In the genomic region with DNA sequence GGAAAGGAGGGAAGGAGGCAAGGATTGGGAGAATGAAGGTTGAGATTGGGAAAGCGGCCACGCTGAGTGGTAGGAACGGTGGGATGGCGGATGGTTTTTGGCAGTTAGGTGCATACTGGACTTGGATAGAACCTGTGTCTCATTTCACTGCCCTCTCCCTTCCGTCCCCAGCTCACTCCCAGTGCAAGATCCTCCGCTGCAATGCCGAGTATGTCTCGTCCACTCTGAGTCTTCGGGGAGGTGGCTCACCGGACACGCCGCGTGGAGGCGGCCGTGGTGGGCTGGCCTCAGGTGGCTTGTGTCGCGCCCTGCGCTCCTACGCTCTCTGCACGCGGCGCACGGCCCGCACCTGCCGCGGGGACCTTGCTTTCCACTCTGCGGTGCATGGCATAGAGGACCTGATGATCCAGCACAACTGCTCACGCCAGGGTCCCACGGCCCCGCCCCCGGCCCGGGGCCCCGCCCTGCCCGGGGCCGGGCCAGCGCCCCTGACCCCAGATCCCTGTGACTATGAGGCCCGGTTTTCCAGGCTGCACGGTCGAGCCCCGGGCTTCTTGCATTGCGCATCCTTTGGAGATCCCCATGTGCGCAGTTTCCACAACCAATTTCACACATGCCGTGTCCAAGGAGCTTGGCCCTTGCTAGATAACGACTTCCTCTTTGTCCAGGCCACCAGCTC, we compare ENCODE assay signal across 8 mouse cellular contexts. TPM values are rescaled to one million over a fixed set of nuclear protein-coding genes. Genes with fewer than 3 reads are reported as not detected.
DNase-seq lines count a peak whose midpoint lies in the region; ATAC-seq and TF ChIP-seq lines count a peak whose summit lies in the region.

No protein-coding gene starts in this region.

- peak; percentile 12 for DNase-seq in lung, embryonic 14.5 days
- DNase-seq in lung, postnatal 25 days (ENCODE audit: low spot score): no peak
- DNase-seq in MN1 (ENCODE audit: low spot score) (no peak), adipocyte (ENCODE audit: low spot score) (no peak)
- DNase-seq in spleen, postnatal 36 days (ENCODE audit: low spot score in 2 of 2): no peak

- WGBS in lung, embryonic 14.5 days: 3% methylated on average over 44 of the region's 44 CpGs
- WGBS in embryonic facial prominence, embryonic 15.5 days: 3% methylated on average over 44 of the region's 44 CpGs
- whole genome bisulfite sequencing in limb, embryonic 13.5 days: 5% methylated on average over 44 of the region's 44 CpGs
- 5% methylated on average over 44 of the region's 44 CpGs for WGBS in olfactory bulb, adult 2 months

- no peak overlapping the region for H3K27ac ChIP-seq in lung, embryonic 14.5 days (ENCODE audit: low read depth)
- H3K27ac ChIP-seq in embryonic facial prominence, embryonic 15.5 days (replicated peaks): no peak overlapping the region
- H3K27ac ChIP-seq in limb, embryonic 13.5 days: no peak overlapping the region
- no peak overlapping the region for H3K27ac ChIP-seq in olfactory bulb, adult 2 months (ENCODE audit: insufficient read depth, low read depth, low read length)

- peaks cover 33% of the 10 kb centered on the region for H3K27me3 ChIP-seq in lung, embryonic 14.5 days (ENCODE audit: insufficient read depth, low read length)
- H3K27me3 ChIP-seq in embryonic facial prominence, embryonic 15.5 days: peaks cover 34% of the 10 kb centered on the region
- H3K27me3 ChIP-seq in limb, embryonic 13.5 days: peaks cover 59% of the 10 kb centered on the region

- peak overlapping the region; percentile 33 for H3K4me3 ChIP-seq in lung, embryonic 14.5 days (ENCODE audit: low read depth, low read length)
- peak overlapping the region; percentile 43 for H3K4me3 ChIP-seq in embryonic facial prominence, embryonic 15.5 days (replicated peaks)
- peak overlapping the region; percentile 45 for H3K4me3 ChIP-seq in limb, embryonic 13.5 days
- H3K4me3 ChIP-seq in olfactory bulb, adult 2 months (ENCODE audit: insufficient read depth, low read depth, low read length): peak overlapping the region; percentile 14

- H3K4me1 ChIP-seq in lung, embryonic 14.5 days (ENCODE audit: insufficient read depth): no peaks in the 10 kb centered on the region
- H3K4me1 ChIP-seq in embryonic facial prominence, embryonic 15.5 days: peaks cover 12% of the 10 kb centered on the region
- peaks cover 10% of the 10 kb centered on the region for H3K4me1 ChIP-seq in limb, embryonic 13.5 days
- peaks cover 8% of the 10 kb centered on the region for H3K4me1 ChIP-seq in olfactory bulb, adult 2 months (ENCODE audit: control insufficient read depth, insufficient read depth, low read length)

- H3K9ac ChIP-seq in lung, embryonic 14.5 days: 0 out of 2 replicates have a peak overlapping the region, but pooled peaks have one; percentile 21
- no peak overlapping the region for H3K9ac ChIP-seq in embryonic facial prominence, embryonic 15.5 days
- peak overlapping the region; percentile 65; the same call in 1 of the 2 replicates for H3K9ac ChIP-seq in limb, embryonic 13.5 days

- ATAC-seq in lung, embryonic 14.5 days (ENCODE audit: insufficient read depth): peak; percentile 60; the same call in 1 of the 2 replicates
- peak; percentile 39; the same call in 1 of the 2 replicates for ATAC-seq in embryonic facial prominence, embryonic 15.5 days (ENCODE audit: insufficient number of reproducible peaks, low FRiP score, low TSS enrichment, low read depth)
- peak; percentile 66 for ATAC-seq in limb, embryonic 13.5 days (ENCODE audit: low FRiP score, low read depth)

- H3K9me3 ChIP-seq in lung, embryonic 14.5 days (ENCODE audit: low read depth, low read length): no peaks in the 10 kb centered on the region
- H3K9me3 ChIP-seq in embryonic facial prominence, embryonic 15.5 days (replicated peaks): no peaks in the 10 kb centered on the region
- H3K9me3 ChIP-seq in limb, embryonic 13.5 days: no peaks in the 10 kb centered on the region

- H3K4me2 ChIP-seq in lung, embryonic 14.5 days: peak overlapping the region; percentile 65
- H3K4me2 ChIP-seq in embryonic facial prominence, embryonic 15.5 days (replicated peaks): peak overlapping the region; percentile 86
- H3K4me2 ChIP-seq in limb, embryonic 13.5 days (replicated peaks): peak overlapping the region; percentile 90

- H3K36me3 ChIP-seq in lung, embryonic 14.5 days (ENCODE audit: insufficient read depth): no peaks in the 10 kb centered on the region
- H3K36me3 ChIP-seq in embryonic facial prominence, embryonic 15.5 days: no peaks in the 10 kb centered on the region
- no peaks in the 10 kb centered on the region for H3K36me3 ChIP-seq in limb, embryonic 13.5 days

- TF ChIP-seq CTCF in lung, embryonic 14.5 days (IDR thresholded peaks at IDR 0.05; ENCODE audit: low read depth): no peak
- no peak for TF ChIP-seq CTCF in olfactory bulb, adult 2 months (IDR thresholded peaks at IDR 0.05; ENCODE audit: insufficient read depth, low read depth, low read length)

- TF ChIP-seq POLR2A in olfactory bulb, adult 2 months (IDR thresholded peaks at IDR 0.05; ENCODE audit: insufficient read depth, low read depth, low read length): no peak

RNA-seq across cellular contexts. Expression of gene Hfe2, which starts 2.0 kb away (rescaled TPM):
- polyA plus RNA-seq in lung, embryonic 14.5 days (2014; fragmentation: Nextera tagmentation; extraction: Ambion mirVana): 0.20 and 0.35 TPM in 2 replicates
- polyA plus RNA-seq in embryonic facial prominence, embryonic 15.5 days (2015; fragmentation: Nextera tagmentation; extraction: Ambion mirVana): 12.4 and 16.1 TPM in 2 replicates
- polyA plus RNA-seq in limb, embryonic 13.5 days (2015; fragmentation: Nextera tagmentation; extraction: Ambion mirVana): 10.3 and 10.6 TPM in 2 replicates
- not detected in 2 replicates for polyA plus RNA-seq in olfactory bulb, adult 2 months (2012; ENCODE audit: insufficient read depth, insufficient read length, low replicate concordance, missing spikeins)

RNA-seq across cellular contexts. Expression of gene Txnip, which starts 30.8 kb away (rescaled TPM):
- 77.2 and 96.5 TPM in 2 replicates for polyA plus RNA-seq in lung, embryonic 14.5 days (2014; fragmentation: Nextera tagmentation; extraction: Ambion mirVana)
- polyA plus RNA-seq in embryonic facial prominence, embryonic 15.5 days (2015; fragmentation: Nextera tagmentation; extraction: Ambion mirVana): 179 and 184 TPM in 2 replicates
- polyA plus RNA-seq in limb, embryonic 13.5 days (2015; fragmentation: Nextera tagmentation; extraction: Ambion mirVana): 103 and 105 TPM in 2 replicates
- not detected in 2 replicates for polyA plus RNA-seq in olfactory bulb, adult 2 months (2012; ENCODE audit: insufficient read depth, insufficient read length, low replicate concordance, missing spikeins)

RNA-seq across cellular contexts. Expression of gene Gm16253, which starts 49.8 kb away (rescaled TPM):
- polyA plus RNA-seq in lung, embryonic 14.5 days (2014; fragmentation: Nextera tagmentation; extraction: Ambion mirVana): 0.89 and 1.2 TPM in 2 replicates
- polyA plus RNA-seq in embryonic facial prominence, embryonic 15.5 days (2015; fragmentation: Nextera tagmentation; extraction: Ambion mirVana): 1.5 and 2.0 TPM in 2 replicates
- 1.3 and 1.5 TPM in 2 replicates for polyA plus RNA-seq in limb, embryonic 13.5 days (2015; fragmentation: Nextera tagmentation; extraction: Ambion mirVana)
- not detected in 2 replicates for polyA plus RNA-seq in olfactory bulb, adult 2 months (2012; ENCODE audit: insufficient read depth, insufficient read length, low replicate concordance, missing spikeins)
